Mouse (Mus musculus) intestine, embryonic 16.5 days (tissue): ENCODE measurements around the gene Ntn4. TPM values are rescaled to one million over a fixed set of nuclear protein-coding genes. Genes with fewer than 3 reads are reported as not detected.

ENCODE experiments used
- ATAC-seq: fragments of 200-750 bp; cut with Nextera tagmentation; 2 replicates; pipeline ENCODE4 v1.8.0; 2017; ENCODE audit warnings: moderate TSS enrichment, moderate library complexity
- H3K27ac ChIP-seq: fragments of 300-500 bp; sonication (generic); 2 replicates; pipeline ENCODE4 v1.5.1; 2014; ENCODE audit warnings: mild to moderate bottlenecking, low read length
- H3K27me3 ChIP-seq: fragments of 300-500 bp; sonication (generic); replicated peaks from 2 replicates; pipeline ENCODE4 v1.6.1; 2014; ENCODE audit warnings: low read length, control low read depth, mixed read lengths; ENCODE audit not compliant: control insufficient read depth, insufficient read depth
- H3K36me3 ChIP-seq: fragments of 300-500 bp; sonication (generic); 2 replicates; pipeline ENCODE4 v1.6.1; 2014; ENCODE audit warnings: low read length, control low read depth; ENCODE audit not compliant: control insufficient read depth, insufficient read depth
- H3K4me1 ChIP-seq: fragments of 300-500 bp; sonication (generic); 2 replicates; pipeline ENCODE4 v1.6.1; 2014; ENCODE audit warnings: low read length, control low read depth, mixed read lengths; ENCODE audit not compliant: control insufficient read depth, insufficient read depth
- H3K4me2 ChIP-seq: fragments of 300-500 bp; sonication (generic); 2 replicates; pipeline ENCODE4 v1.6.1; 2014; ENCODE audit warnings: low read depth, low read length, control low read depth
- H3K4me3 ChIP-seq: fragments of 300-500 bp; sonication (generic); 2 replicates; pipeline ENCODE4 v1.5.1; 2014; ENCODE audit warnings: mild to moderate bottlenecking, low read length
- H3K9ac ChIP-seq: fragments of 300-500 bp; sonication (generic); 2 replicates; pipeline ENCODE4 v1.6.1; 2014; ENCODE audit warnings: low read depth, low read length
- H3K9me3 ChIP-seq: fragments of 300-500 bp; sonication (generic); 2 replicates; pipeline ENCODE4 v1.6.1; 2016; ENCODE audit warnings: low read length, control low read depth; ENCODE audit not compliant: control insufficient read depth
- WGBS: fragments of 180-500 bp; shearing (Covaris S2); extraction: QIAGEN DNeasy Blood & Tissue Kit; methylation state at CpG from one replicate; pipeline ENCODE4 v1.1.7; 2014; 5-methylcytosine and 5-hydroxymethylcytosine counted together
- polyA plus RNA-seq: library from polyadenylated mRNA; unstranded; fragments of >200 nt; fragmentation: Nextera tagmentation; extraction: Ambion mirVana; gene quantifications from 2 replicates; pipeline ENCODE4 v1.2.1, GENCODE M21; 2015

The Ntn4 gene
- polyA plus RNA-seq, 1 experiment from 2014 or later: 0.23 TPM

DNA sequence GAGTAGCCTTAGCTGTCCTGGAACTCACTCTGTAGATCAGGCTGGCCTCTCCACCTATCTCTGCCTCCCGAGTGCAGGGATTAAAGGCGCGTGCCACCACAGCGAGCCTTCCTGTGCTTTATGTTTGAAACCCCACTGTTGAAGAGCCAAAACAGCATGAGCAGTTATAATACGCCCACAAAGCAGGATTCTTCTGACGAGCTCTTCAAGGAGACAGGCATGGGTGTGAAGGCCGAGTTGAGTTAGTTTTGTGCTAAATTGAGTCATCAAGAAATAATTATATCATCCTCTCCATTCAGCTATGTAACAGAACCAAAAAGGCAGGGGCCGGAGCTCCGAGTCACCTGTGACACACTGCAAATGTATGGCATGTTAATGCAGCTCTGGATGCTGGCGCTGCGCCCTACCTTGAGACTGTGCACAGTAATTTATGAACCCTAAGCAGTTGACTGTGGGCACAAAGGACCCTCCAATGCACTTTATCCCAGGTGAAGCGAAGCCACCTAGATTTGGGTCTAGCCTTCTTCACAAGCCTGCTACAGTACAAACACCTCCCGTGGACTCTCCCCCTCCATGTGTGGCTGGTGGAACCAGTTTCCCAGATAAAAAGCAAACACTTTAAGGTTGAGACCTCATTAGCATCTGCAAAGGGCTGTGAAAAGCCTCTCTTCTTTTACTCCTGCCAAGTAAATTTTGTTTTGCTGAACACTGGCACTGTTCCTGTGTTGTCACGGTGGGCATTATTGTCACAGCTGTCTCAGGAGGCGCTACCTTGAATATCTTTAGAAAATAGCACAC lies 142.9 kb downstream of the Ntn4 start:
- Histone ChIP-seq H3K4me3 (no peak overlapping the region), H3K27me3 (no peaks in the 10 kb centered on the region), H3K27ac (no peak overlapping the region), H3K36me3 (no peaks in the 10 kb centered on the region), H3K4me1 (no peaks in the 10 kb centered on the region), H3K9ac (no peak overlapping the region), H3K4me2 (no peak overlapping the region), H3K9me3 (no peaks in the 10 kb centered on the region)
- 74% methylated on average over 15 of the region's 15 CpGs for WGBS
- ATAC-seq: no peak

Other genes with a start within 250 kb of the Ntn4 start
- 365 and 370 TPM in 2 replicates for gene Lta4h, start 187.3 kb upstream of the Ntn4 start, polyA plus RNA-seq
- 0.97 and 1.2 TPM in 2 replicates for gene Hal, start 151.9 kb upstream of the Ntn4 start, polyA plus RNA-seq
- 0.51 and 0.95 TPM in 2 replicates for gene Amdhd1, start 100.6 kb upstream of the Ntn4 start, polyA plus RNA-seq
- gene Ccdc38, start 100.0 kb upstream of the Ntn4 start, polyA plus RNA-seq: 0.10 and 0.17 TPM in 2 replicates
- gene Snrpf, start 51.0 kb upstream of the Ntn4 start, polyA plus RNA-seq: 88.2 and 94.6 TPM in 2 replicates
- 0.17 and 0.34 TPM in 2 replicates for gene Usp44, start 190.9 kb downstream of the Ntn4 start, polyA plus RNA-seq